Mouse (Mus musculus): ENCODE results near the gene Olfr157.

- TF ChIP-seq MAZ (IDR thresholded peaks at IDR 0.05; ENCODE audit: low read depth, low read length), result no peak
- no peak for TF ChIP-seq MXI1 (IDR thresholded peaks at IDR 0.05; ENCODE audit: low read depth, low read length)
- no peak for TF ChIP-seq CHD2 (IDR thresholded peaks at IDR 0.05; ENCODE audit: low read length)
- no peak for TF ChIP-seq CTCF (IDR thresholded peaks at IDR 0.05 in 2 of 3, conservative IDR thresholded peaks at IDR 0.05 in 1 of 3; ENCODE audit: control insufficient read depth in 1 of 3, insufficient read depth in 1 of 3, low read depth in 2 of 3, low read length in 3 of 3, poor library complexity in 1 of 3, severe bottlenecking in 1 of 3)
- TF ChIP-seq GATA1 (IDR thresholded peaks at IDR 0.05; ENCODE audit: low read depth, low read length), result no peak
- no peak for TF ChIP-seq BHLHE40 (IDR thresholded peaks at IDR 0.05; ENCODE audit: borderline replicate concordance, low read depth, low read length)
Observed at GRCm38 (mm10) chr4:43833752-43834151, 6.2 kb downstream of the Olfr157 start.
